Mouse (Mus musculus) liver, adult 2 months (tissue): ENCODE measurements around the gene Abca4.

ENCODE experiments used
- CTCF ChIP-seq: fragments of 200-500 bp; IDR thresholded peaks from 2 replicates; pipeline ENCODE4 v1.5.1; 2011; ENCODE audit warnings: low read depth, low read length, control low read depth
- POLR2A ChIP-seq: fragments of 200-500 bp; IDR thresholded peaks from 2 replicates; pipeline ENCODE4 v1.6.1; 2011; ENCODE audit warnings: low read length, control low read depth; ENCODE audit not compliant: insufficient read depth; ENCODE audit errors: extremely low read depth

- TF ChIP-seq CTCF = no peak
- TF ChIP-seq POLR2A = no peak
These were observed 4.9 kb downstream of the Abca4 start for GRCm38 (mm10) chr3:122049158-122049557.
